Comparison of ENCODE assay signal across 8 mouse cellular contexts in genomic region chr7:100121376-100121789, GRCm38 (mm10). TPM values are rescaled to one million over a fixed set of nuclear protein-coding genes. Genes with fewer than 3 reads are reported as not detected.
DNase-seq lines count a peak whose midpoint lies in the region; ATAC-seq lines count a peak whose summit lies in the region.

TSS of gene Pold3 (minus strand) at chr7:100121565.

- H3K36me3 ChIP-seq in hindbrain, embryonic 12.5 days = peaks cover 24% of the 10 kb centered on the region

- DNase-seq in NIH3T3 (ENCODE audit: low read depth) = peak; percentile 98
- peak; percentile 99 for DNase-seq in cerebellum, postnatal 10 days
- peak; percentile 97 to 99 for DNase-seq in frontal cortex, postnatal 10 days (ENCODE audit: low spot score in 2 of 2)
- DNase-seq in layer of hippocampus, postnatal 14 days (ENCODE audit: low spot score in 2 of 2) = peak; percentile 99
- peak; percentile 99 for DNase-seq in lung, postnatal 14 days
- DNase-seq in retina, adult 2 months (ENCODE audit: low read depth, low spot score) = peak; percentile 96
- peak; percentile 99 for DNase-seq in thymus, postnatal 36 days

- no peaks in the 10 kb centered on the region for H3K27me3 ChIP-seq in hindbrain, embryonic 12.5 days

- H3K9ac ChIP-seq in hindbrain, embryonic 12.5 days = peak within 1 kb of the TSS; percentile 86

- under 1% methylated on average over 33 of the region's 33 CpGs for WGBS in hindbrain, embryonic 12.5 days

- peak within 1 kb of the TSS; percentile 98 for H3K4me3 ChIP-seq in hindbrain, embryonic 12.5 days

- H3K9me3 ChIP-seq in hindbrain, embryonic 12.5 days (replicated peaks) = no peaks in the 10 kb centered on the region

- H3K4me2 ChIP-seq in hindbrain, embryonic 12.5 days (replicated peaks) = peak within 1 kb of the TSS; percentile 77

- H3K27ac ChIP-seq in hindbrain, embryonic 12.5 days = peak within 1 kb of the TSS; percentile 89

- peak; percentile 97 for ATAC-seq in hindbrain, embryonic 12.5 days (ENCODE audit: low FRiP score)

- peaks cover 13% of the 10 kb centered on the region for H3K4me1 ChIP-seq in hindbrain, embryonic 12.5 days

RNA-seq across cellular contexts. Expression of gene Pold3, which starts in this region (rescaled TPM):
- polyA plus RNA-seq in hindbrain, embryonic 12.5 days (2016; fragmentation: Nextera tagmentation; extraction: Ambion mirVana) = 64.9 and 70.2 TPM in 2 replicates
- 10 to 100 TPM; 23.2 to 25.2 TPM for total RNA-seq in layer of hippocampus, postnatal 14 days (2021)

Comparison
In these comparisons a context has a peak if more than half of its experiments do, and no peak if none do; other contexts are left out.
1. Peak in every context shown above with its lines: DNase-seq, ATAC-seq, H3K4me3 ChIP-seq and H3K27ac ChIP-seq.